Mouse (Mus musculus): ENCODE measurements around the gene Egfl7. TPM values are rescaled to one million over a fixed set of nuclear protein-coding genes. Genes with fewer than 3 reads are reported as not detected.

The Egfl7 gene
- polyA plus RNA-seq, 1 experiment from 2014 or later: 76.5 TPM

DNA sequence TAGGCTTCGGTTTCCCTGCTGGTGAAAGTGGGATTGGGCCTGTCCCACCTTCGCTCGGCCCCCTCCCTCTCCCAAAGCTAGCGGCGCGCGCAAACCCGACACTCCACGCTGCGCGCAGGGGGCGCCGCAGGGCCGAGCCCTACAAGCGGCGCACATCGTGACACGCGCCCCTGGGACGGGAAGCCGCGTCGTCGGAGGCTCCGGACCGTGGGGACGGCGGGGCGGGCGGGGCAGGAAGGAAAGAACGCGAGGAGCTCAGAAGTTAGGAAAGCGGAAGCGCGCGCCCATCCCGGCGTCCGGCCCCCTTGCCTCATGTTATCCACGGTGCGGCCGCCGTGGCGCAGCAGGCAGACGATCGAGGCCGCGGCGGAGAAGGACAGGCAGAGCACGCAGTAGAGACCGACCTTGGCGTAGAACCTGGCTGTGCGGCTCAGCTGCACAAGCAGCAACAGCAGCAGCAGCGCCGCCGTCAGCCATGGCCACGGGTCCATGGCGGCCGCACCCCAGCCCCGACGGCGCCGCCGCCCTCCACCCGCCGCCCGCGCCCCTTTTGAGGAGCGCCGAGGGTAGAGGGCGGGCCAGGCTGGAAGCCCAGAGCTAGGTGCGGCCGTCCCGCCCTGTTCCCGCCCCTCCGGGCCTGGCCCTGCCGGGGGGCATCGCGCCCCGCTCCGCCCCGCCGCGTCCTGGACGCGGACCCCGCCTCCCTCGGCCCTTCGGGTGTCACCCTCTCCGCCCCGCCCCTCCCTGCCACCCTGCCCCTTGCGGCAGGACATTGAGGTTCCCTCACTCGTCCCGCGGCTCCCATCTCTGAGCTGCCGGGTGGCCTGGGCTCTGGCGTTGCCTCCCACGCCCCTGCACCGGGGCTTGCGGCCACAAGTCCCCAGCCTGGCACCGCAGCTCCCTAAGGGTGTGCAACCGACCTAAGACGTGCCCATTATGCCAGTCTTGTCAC is 24.2 kb downstream of the Egfl7 start, which contains the start of gene Agpat2:
Gene Agpat2, minus strand, starts transcription at position 698 of the 952 bp plus-strand sequence.
- peak within 1 kb of the TSS; percentile 61 for H3K9ac ChIP-seq (replicated peaks)
- under 1% methylated on average over 78 of the region's 103 CpGs for WGBS
- H3K36me3 ChIP-seq: no peaks in the 10 kb centered on the region
- H3K4me1 ChIP-seq: peaks cover 22% of the 10 kb centered on the region
- H3K27me3 ChIP-seq (replicated peaks): peaks cover 40% of the 10 kb centered on the region
- peak within 1 kb of the TSS; percentile 56 for H3K4me3 ChIP-seq (replicated peaks)
- ATAC-seq (ENCODE audit: low FRiP score): peak; percentile 68
- H3K9me3 ChIP-seq (replicated peaks): no peaks in the 10 kb centered on the region
- H3K27ac ChIP-seq (replicated peaks): no peak within 1 kb of the TSS
- H3K4me2 ChIP-seq: peak within 1 kb of the TSS; percentile 82

GRCm38 (mm10) chr2:26605331-26605730 is 25.5 kb downstream of the Egfl7 start:
- Histone ChIP-seq H3K4me1 (peaks cover 22% of the 10 kb centered on the region), H3K4me3 (replicated peaks) (no peak overlapping the region), H3K36me3 (no peaks in the 10 kb centered on the region), H3K27ac (replicated peaks) (no peak overlapping the region), H3K9ac (replicated peaks) (no peak overlapping the region), H3K9me3 (replicated peaks) (no peaks in the 10 kb centered on the region), H3K4me2 (no peak overlapping the region), H3K27me3 (replicated peaks) (peaks cover 40% of the 10 kb centered on the region)
- ATAC-seq (ENCODE audit: low FRiP score): no peak
- WGBS: 78% methylated on average over 8 of the region's 8 CpGs

DNA sequence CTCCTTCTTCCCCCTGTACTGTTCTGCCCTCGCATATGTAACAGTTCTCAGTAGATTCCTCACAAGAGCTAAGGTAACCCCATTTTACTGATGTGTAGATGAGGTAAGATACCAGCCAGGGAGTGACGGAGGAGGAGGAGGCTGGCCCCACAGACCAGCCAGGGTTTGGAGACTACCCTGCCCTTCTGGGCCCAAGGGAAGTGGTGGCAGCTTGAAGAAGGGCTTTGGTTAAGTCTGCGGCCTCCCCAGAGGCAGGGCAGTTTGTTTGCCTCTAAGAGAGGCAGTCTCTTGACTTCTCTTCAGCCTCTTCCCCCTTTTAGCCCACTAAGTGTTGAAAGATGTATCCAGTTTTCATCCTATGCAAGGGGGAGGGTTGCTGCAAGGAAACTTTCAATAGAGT is 26.8 kb downstream of the Egfl7 start:
- H3K9me3 ChIP-seq (replicated peaks): no peaks in the 10 kb centered on the region
- H3K9ac ChIP-seq (replicated peaks): no peak overlapping the region
- H3K4me1 ChIP-seq: peaks cover 22% of the 10 kb centered on the region
- H3K27ac ChIP-seq (replicated peaks): no peak overlapping the region
- 72% methylated on average over 3 of the region's 3 CpGs for WGBS
- no peak overlapping the region for H3K4me2 ChIP-seq
- ATAC-seq (ENCODE audit: low FRiP score): no peak
- no peak overlapping the region for H3K4me3 ChIP-seq (replicated peaks)
- H3K36me3 ChIP-seq: no peaks in the 10 kb centered on the region
- H3K27me3 ChIP-seq (replicated peaks): peaks cover 40% of the 10 kb centered on the region

GRCm38 (mm10) chr2:26607056-26607910 is 27.5 kb downstream of the Egfl7 start:
- Histone ChIP-seq H3K9ac (replicated peaks) (no peak overlapping the region), H3K36me3 (no peaks in the 10 kb centered on the region), H3K27ac (replicated peaks) (no peak overlapping the region), H3K4me3 (replicated peaks) (no peak overlapping the region), H3K4me2 (no peak overlapping the region), H3K27me3 (replicated peaks) (peaks cover 38% of the 10 kb centered on the region), H3K4me1 (peaks cover 22% of the 10 kb centered on the region), H3K9me3 (replicated peaks) (no peaks in the 10 kb centered on the region)
- no peak for ATAC-seq (ENCODE audit: low FRiP score)
- WGBS: 50% methylated on average over 6 of the region's 6 CpGs

- Histone ChIP-seq H3K9ac (replicated peaks) (no peak overlapping the region), H3K36me3 (no peaks in the 10 kb centered on the region), H3K9me3 (replicated peaks) (no peaks in the 10 kb centered on the region), H3K27ac (replicated peaks) (no peak overlapping the region), H3K4me3 (replicated peaks) (no peak overlapping the region), H3K4me2 (no peak overlapping the region), H3K4me1 (peaks cover 15% of the 10 kb centered on the region), H3K27me3 (replicated peaks) (peaks cover 24% of the 10 kb centered on the region)
- no peak for ATAC-seq (ENCODE audit: low FRiP score)
Measured at GRCm38 (mm10) chr2:26608781-26609180, 29.0 kb downstream of the Egfl7 start.

- no peak overlapping the region for H3K4me3 ChIP-seq (replicated peaks)
- H3K27ac ChIP-seq (replicated peaks): no peak overlapping the region
- H3K9me3 ChIP-seq (replicated peaks): no peaks in the 10 kb centered on the region
- H3K9ac ChIP-seq (replicated peaks): no peak overlapping the region
- H3K4me1 ChIP-seq: peaks cover 10% of the 10 kb centered on the region
- H3K27me3 ChIP-seq (replicated peaks): peaks cover 19% of the 10 kb centered on the region
- H3K36me3 ChIP-seq: no peaks in the 10 kb centered on the region
- no peak overlapping the region for H3K4me2 ChIP-seq
- ATAC-seq (ENCODE audit: low FRiP score): no peak
Measured at GRCm38 (mm10) chr2:26609261-26609661, 29.4 kb downstream of the Egfl7 start.

DNA sequence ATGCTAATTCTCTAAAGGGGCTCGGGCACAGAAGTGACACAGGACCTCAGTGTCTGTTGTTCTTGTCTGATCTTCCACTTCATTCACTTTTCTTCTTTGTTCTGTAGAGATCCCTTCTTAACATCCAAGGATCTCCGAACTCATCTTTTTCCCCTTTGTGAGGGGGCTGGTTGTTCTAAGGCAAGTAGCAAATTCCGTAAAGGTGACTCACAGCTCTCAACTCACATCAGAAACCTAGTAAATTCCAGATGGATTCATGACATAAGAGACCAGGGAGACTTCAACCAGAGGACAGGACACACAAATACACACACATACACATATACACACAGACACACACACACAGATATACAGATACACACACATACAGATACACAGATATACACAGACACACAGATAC is 30.7 kb downstream of the Egfl7 start:
- no peak overlapping the region for H3K4me3 ChIP-seq (replicated peaks)
- H3K4me1 ChIP-seq: peaks cover 5% of the 10 kb centered on the region; the same call in 1 of the 2 replicates
- H3K36me3 ChIP-seq: no peaks in the 10 kb centered on the region
- H3K9me3 ChIP-seq (replicated peaks): no peaks in the 10 kb centered on the region
- H3K27ac ChIP-seq (replicated peaks): no peak overlapping the region
- ATAC-seq (ENCODE audit: low FRiP score): no peak
- no peak overlapping the region for H3K4me2 ChIP-seq
- no peak overlapping the region for H3K9ac ChIP-seq (replicated peaks)
- 84% methylated on average over 3 of the region's 3 CpGs for WGBS
- peaks cover 9% of the 10 kb centered on the region; the same call in 1 of the 2 replicates for H3K27me3 ChIP-seq (replicated peaks)

DNA sequence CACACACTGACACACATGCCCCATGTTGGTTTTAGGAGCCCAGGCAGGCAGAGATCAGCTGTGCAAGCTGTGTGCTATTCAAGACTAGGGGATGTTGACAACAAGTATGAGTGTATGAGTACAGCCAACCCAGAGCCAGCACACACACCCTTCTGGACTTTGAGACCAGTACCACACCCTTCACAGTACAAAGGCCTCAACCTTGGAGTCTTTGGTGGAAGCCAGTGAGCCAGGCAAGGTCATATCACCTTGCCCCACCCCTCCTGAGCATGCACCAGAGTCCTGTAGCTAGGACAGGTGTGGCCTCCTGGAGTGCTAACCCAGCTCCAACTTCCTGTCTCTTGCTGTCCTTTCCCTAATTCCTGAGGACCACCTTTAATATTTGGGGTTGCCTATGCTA is 31.2 kb downstream of the Egfl7 start:
- Histone ChIP-seq H3K36me3 (no peaks in the 10 kb centered on the region), H3K27ac (replicated peaks) (no peak overlapping the region), H3K4me3 (replicated peaks) (no peak overlapping the region), H3K4me2 (no peak overlapping the region), H3K9ac (replicated peaks) (no peak overlapping the region), H3K9me3 (replicated peaks) (no peaks in the 10 kb centered on the region), H3K4me1 (peaks cover 5% of the 10 kb centered on the region; the same call in 1 of the 2 replicates), H3K27me3 (replicated peaks) (0 out of 2 replicates have a peak, but pooled peaks cover 6% of the 10 kb centered on the region)
- no peak for ATAC-seq (ENCODE audit: low FRiP score)

DNA sequence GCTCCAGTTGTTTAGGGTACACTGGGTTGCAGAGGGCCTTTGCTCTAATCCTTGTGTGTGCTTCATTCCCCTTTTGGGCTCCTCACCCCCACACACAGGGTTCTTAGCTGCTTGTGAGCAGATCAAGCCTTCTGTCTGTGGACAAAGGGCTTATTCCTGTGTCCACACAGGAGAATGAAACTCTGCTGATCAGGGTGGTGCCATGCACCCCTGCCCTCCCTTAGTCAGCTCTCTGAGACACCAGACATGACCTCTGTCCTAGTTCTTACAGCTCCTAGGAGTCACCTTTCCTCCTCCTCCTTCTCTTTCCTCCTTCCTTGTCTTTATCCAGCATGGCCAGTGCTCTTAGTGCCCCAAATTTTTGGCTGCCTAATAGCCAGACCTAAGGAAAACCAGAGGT is 32.1 kb downstream of the Egfl7 start:
- H3K27me3 ChIP-seq (replicated peaks): no peaks in the 10 kb centered on the region
- H3K4me1 ChIP-seq: peaks cover 5% of the 10 kb centered on the region; the same call in 1 of the 2 replicates
- H3K27ac ChIP-seq (replicated peaks): no peak overlapping the region
- no peaks in the 10 kb centered on the region for H3K9me3 ChIP-seq (replicated peaks)
- H3K4me3 ChIP-seq (replicated peaks): no peak overlapping the region
- no peak overlapping the region for H3K4me2 ChIP-seq
- no peak for ATAC-seq (ENCODE audit: low FRiP score)
- no peak overlapping the region for H3K9ac ChIP-seq (replicated peaks)
- H3K36me3 ChIP-seq: no peaks in the 10 kb centered on the region

DNA sequence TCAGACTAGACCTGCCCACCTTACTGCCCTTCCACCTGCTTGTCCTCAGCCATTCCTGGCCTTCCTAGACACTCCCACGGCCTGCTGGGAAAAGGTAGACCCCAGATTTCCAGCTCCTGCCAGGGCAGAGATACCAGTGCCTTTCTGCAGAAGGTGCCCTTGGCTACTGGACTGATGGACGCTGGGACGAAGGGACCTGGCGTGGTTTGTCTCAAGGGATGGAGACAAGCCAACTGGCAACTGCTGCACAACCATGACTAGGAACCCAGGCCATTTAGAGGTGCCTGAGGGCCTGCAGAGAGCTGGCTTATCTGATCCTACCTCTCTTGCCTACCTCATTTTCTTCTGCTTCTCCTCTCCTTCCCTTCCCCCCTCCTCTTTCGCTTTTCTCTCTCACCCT is 35.1 kb downstream of the Egfl7 start:
- Histone ChIP-seq H3K9ac (replicated peaks) (no peak overlapping the region), H3K4me2 (no peak overlapping the region), H3K36me3 (no peaks in the 10 kb centered on the region), H3K27ac (replicated peaks) (no peak overlapping the region), H3K4me1 (no peaks in the 10 kb centered on the region), H3K27me3 (replicated peaks) (no peaks in the 10 kb centered on the region), H3K4me3 (replicated peaks) (no peak overlapping the region), H3K9me3 (replicated peaks) (no peaks in the 10 kb centered on the region)
- no peak for ATAC-seq (ENCODE audit: low FRiP score)
- WGBS: 71% methylated on average over 5 of the region's 5 CpGs

- Histone ChIP-seq H3K27ac (replicated peaks) (no peak overlapping the region), H3K4me3 (replicated peaks) (no peak overlapping the region), H3K9ac (replicated peaks) (no peak overlapping the region), H3K9me3 (replicated peaks) (no peaks in the 10 kb centered on the region), H3K4me2 (no peak overlapping the region), H3K4me1 (no peaks in the 10 kb centered on the region), H3K27me3 (replicated peaks) (no peaks in the 10 kb centered on the region), H3K36me3 (no peaks in the 10 kb centered on the region)
- 85% methylated on average over 4 of the region's 4 CpGs for WGBS
- ATAC-seq (ENCODE audit: low FRiP score): no peak
Measured at GRCm38 (mm10) chr2:26615459-26616124, 35.8 kb downstream of the Egfl7 start.
